Mouse (Mus musculus) bone marrow macrophage, adult 2 months (primary cell): ENCODE data around the gene Rab42.

Experiments
- CTCF ChIP-seq: IDR thresholded peaks from 2 replicates; pipeline ENCODE4 v1.5.1; 2012; ENCODE audit warnings: low read depth, mild to moderate bottlenecking, low read length, moderate library complexity
- POLR2A ChIP-seq: IDR thresholded peaks from 2 replicates; pipeline ENCODE4 v1.6.1; 2012; ENCODE audit warnings: mild to moderate bottlenecking, low read depth, low read length, borderline replicate concordance

- TF ChIP-seq POLR2A, result peak; percentile 100
- no peak for TF ChIP-seq CTCF
Observed at GRCm38 (mm10) chr4:132274156-132274862, 28.9 kb downstream of the Rab42 start, which contains the start of gene Taf12.
